Mouse (Mus musculus): Measurements from ENCODE around the gene D930020B18Rik.

D930020B18Rik gene

DNA sequence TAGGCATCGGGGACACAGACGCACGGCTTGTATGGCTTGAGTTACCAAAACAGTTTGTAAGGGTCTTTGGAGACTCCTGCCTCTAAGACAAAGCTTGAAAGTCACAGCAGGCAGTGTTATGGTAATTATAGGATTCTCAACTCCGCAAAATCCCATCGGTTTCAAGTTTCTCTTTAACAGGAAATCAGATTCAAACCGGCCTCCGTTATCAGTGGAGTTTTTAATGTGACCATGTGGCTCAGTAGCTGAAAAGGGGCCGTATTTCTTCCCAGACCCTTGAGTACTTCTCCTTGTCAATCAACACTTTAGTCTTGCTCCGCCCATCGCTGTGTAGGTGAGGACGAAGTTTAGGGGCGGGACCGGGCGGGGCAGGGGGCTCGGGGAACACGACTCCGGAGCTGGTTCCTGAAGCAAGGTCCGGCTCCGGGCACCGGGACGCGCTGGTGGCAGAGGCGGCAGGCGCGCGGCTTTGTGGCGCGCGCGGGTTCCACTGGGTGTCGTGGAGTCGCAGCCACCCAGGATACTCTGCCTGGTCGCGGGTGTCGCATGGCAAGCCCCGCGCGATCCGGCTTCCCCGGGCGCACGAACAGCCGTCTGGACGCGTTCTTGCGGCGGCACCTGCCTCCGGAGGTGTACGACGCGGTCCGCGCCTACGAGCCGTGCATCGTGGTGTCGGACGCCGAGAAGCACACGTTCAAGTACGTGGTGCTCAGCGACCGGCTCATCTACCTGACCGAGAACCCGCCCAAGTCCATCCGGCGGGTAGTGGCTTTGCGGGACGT is at the start of gene D930020B18Rik:
TSS of gene D930020B18Rik (plus strand) at position 317 of the 782 bp plus-strand sequence.
- no peak for DNase-seq (ENCODE audit: low read depth)

DNA sequence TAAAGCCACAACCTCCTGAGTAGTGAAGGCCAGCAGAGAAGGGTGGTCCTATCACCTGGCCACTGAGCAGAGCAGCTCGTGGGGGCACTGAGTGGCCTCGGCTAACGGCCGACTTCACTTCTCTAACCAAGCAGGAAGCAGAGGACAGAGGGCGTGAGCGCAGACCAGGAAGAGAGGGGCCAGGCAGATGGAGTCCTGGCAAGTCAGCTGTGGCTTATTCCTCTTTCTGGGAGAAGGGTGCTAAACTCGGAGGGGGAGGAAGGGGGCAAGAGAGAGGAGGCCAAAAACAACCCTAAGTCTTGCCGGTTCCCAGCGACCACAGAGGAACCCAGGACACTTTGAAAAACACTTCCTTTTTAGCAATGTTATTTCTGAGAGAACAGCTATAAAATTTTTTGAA is 44.8 kb upstream of the D930020B18Rik start:
- DNase-seq (ENCODE audit: low read depth): no peak

DNA sequence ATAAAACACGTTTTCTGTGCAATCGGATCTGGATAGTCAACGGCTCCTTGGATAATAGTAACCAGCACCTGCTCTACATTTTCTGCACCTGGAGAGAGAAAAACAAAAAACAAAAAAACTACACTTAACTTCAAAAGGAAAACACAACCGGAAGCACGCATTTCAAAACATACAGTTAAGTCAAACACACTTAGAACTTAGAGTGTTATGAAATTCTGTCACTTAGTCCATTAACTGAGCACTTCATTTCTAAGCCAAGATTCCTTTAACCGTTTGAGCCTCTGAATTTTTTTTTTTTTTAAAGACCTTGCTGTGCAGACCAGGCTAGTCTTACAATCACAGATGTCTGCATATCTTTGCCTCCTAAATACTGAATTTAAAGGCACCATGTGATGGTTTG is 40.1 kb upstream of the D930020B18Rik start:
- DNase-seq (ENCODE audit: low read depth): no peak

DNA sequence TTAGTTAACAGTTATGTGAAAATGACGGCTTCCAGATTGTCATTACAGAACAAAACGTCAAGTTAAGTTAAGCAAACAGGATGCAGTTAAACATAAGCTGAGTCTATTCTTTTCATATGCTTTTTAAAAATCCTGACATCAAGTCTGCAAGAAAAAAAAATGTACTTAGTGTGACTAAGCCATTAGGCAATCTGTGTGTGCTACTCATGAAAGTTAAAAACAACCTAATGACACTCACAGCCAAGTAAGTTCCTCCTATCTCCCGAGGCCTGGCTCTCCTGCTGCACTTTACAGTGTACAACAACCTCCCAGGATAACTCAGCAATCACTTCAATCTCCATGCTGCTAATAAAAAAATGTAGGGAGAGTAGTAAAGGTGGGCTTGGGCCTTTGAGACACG is 37.8 kb upstream of the D930020B18Rik start:
- no peak for DNase-seq (ENCODE audit: low read depth)

DNA sequence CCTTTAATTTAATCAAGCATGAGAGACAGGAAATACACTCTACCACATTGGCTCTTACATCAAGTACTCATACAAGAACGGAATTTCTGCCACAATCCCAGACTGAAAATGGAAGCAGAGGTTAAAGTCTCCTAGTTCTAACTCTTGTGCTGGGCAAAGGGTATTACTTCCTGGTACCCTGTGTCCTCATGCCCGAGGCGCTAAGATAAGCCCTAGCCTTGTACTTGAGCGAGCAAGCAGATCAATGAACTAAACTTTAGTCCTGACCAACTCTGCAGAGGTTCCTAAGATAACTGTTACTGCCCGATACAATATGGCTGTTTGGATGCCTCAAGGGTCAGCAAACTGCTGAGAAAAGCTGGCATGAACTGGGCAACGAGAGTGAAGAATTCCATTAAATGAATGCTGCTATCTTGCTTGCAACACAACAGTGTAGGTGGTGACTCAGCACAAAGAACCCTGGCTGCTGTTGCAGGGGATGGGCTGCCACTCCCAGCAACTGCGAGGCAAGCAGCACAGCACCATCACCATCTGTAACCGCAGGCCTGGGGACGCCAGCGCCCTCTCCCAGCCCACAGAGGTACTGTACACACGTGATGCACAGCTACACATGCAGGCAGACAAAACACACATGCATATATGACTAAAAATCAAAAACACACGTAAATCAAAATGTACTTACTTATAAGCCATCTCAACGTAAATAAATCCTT is 36.6 kb upstream of the D930020B18Rik start:
- DNase-seq (ENCODE audit: low read depth): no peak

DNA sequence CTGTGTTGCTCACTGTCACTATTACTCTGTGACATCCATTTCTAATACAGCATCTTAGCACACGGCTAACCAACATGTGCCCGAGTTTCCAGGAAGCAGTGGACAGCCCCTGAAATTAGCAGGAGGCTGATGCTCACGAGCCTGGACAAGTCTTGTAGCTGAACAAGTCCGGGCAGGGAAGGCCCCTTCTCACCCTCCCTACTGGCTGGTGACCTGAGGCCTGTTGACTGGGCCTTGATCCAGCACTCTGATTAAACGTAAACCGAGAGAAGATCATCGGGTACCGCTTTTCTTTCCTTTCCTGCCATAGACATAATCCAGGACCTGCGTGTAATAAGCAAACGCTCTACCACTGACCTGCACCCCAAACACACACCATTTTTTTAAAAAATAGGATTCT is 33.2 kb upstream of the D930020B18Rik start:
- DNase-seq (ENCODE audit: low read depth): no peak

DNA sequence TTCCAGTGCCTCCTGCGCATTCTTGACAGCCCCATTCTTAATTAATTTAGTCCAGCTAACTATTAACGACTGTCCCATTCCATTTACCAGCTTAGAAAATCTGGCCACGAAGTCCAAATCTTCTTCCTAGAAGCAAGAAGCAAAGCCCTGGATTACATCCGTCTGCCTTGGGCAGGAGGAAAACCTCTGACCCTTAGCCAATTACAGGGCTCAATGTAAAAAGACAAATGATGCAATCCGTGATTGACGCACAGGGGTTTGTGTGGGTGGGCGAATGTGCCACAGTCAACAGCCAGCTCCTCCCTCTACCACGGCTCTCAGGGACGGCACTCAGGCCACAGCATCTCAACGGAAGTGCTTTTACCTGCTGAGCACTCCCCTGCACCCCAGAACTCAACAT is 29.8 kb upstream of the D930020B18Rik start:
- DNase-seq (ENCODE audit: low read depth): no peak

DNA sequence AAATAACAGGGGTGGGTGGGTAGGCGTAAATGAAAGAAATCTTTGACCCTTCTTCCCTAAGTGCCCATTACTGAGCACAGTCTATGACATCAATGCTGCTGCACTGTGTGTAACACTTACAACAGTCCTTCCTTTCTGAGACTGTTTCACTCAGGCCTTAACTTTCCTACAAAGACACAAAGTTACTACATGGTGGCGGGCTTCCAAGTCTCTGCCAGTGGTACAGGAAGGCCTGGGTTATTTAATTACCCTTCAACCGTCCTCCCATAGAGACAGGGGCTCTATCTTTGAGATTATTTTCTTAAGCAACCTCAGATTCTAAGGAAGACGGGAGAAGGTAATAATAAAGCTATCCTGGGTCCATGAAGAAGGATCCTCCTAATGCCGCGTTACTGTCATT is 28.9 kb upstream of the D930020B18Rik start:
- DNase-seq (ENCODE audit: low read depth): no peak

DNA sequence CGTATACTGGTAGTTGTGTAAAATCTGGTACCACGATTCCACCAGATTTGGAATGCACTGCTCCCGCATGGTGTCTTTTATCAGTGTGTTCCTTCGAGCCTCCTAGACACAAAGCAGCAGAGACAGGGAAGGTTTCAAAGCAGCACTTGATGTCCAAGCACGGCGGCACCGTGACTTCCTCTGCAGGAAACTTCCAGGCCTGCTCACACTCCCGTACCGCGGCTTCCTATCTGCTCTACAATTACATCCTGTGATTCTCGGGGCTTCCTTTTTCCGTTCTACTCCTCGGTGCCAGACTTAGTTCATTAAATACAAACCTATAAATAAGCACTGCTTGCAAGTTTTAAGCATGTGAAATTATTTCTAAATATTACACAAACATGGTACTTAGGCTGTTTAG is 27.8 kb upstream of the D930020B18Rik start:
- no peak for DNase-seq (ENCODE audit: low read depth)

DNA sequence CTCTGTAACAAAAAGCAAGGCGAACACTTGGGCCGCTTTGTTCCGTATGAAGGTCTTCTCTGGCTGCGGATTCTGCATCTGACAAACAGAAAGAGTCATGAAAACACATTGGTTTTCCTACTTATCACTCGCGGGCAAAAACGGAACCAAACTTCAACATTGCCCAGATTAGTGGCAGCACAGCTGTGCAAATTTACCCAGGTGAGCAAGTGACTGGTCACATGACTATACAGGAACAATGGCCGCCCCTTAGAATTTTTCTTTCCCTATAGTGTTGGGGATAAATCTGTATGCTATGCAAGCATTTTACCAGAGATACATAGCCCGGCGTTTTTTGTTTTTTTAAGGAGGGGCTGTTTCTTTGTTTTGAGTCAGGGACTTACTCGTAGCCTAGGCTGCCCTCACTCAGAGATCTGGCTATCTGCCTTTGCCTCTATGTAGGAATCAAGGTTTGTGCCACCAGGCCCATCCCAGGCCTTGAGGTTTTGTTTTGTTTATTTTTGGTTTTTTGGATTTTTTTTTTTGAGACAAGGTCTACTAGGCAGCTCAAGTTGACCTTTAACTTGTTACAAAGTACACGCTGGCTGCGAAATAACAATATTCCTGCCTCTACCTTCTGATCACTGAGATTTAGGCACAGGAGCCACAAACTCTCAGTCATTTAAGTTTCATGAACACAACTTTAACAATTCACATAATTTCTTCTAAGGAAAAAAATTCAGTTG is 26.1 kb upstream of the D930020B18Rik start:
- DNase-seq (ENCODE audit: low read depth): no peak

DNA sequence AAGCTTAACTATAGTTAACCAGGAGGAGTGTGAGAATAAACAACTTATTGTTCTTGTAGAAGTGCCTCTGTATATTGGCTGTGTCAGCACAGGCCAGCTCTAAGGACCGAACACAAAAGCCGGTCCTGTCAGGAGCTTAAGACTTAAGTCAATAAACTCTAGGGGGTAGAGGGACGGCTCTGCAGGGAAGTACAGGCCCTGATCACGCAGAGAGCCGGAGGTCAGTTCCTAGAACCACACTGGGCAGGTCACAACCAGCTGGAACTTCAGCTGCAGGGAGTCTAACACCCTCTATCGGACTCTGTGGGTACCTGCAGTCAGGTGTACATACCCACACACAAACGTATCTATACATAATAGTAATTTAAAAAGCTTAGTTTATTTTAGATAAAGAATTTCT is 25.5 kb upstream of the D930020B18Rik start:
- DNase-seq (ENCODE audit: low read depth): no peak

DNA sequence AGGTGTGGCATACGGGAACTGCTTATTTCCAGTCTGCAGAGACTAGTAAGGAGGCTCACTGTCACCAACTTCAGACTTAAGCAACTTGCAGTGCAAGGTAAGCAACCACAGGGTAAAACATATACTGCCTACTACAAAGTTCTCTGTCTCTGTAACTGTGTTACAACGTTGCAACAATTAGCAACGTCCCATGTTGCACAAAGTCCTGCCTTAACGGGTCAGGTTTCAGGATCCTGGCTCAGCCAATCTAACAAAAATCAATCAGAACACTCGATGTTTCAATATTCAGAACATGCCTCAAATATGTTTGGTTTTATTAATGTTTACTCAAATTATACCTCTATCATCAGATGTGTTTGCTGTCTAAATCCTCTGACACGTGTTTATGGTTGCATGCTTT is 19.0 kb upstream of the D930020B18Rik start:
- no peak for DNase-seq (ENCODE audit: low read depth)

DNA sequence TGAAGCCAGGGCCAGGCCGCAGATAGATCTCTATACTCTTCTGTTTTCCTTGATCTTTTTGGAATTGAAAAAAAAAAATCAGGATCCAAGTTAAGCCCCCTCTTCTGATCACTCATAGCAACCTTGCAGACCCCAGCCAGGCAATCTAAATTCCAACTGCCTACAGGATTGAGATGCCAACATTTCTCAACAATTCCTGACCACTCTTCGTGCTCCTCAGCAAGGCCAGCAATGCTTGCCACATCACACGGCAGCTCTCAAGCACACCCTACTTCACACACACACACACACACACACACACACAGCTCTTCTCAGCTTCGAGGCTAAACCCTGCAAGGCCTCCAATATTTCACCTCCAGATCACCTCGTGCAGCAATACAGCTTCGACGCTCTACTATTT is 17.7 kb upstream of the D930020B18Rik start:
- no peak for DNase-seq (ENCODE audit: low read depth)

DNA sequence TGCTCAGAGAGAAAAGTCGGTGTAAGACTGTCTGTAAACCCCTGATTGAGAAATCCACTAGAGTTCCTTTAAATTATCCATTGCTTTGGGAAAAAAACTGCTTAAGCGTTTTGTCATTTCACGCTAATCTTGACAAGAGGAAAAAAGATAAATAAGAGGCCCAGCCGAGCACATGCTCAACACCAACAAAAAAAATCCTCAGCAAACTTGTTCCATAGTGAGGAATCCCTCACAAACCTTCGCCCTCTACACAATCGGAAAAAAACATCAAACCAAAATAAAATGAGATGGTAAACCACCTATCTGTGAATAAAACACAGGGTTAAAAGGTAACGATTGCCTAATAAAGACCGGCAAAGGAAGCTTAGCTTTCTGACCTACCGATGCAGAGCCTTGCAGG is 16.4 kb upstream of the D930020B18Rik start:
- DNase-seq (ENCODE audit: low read depth): no peak

DNA sequence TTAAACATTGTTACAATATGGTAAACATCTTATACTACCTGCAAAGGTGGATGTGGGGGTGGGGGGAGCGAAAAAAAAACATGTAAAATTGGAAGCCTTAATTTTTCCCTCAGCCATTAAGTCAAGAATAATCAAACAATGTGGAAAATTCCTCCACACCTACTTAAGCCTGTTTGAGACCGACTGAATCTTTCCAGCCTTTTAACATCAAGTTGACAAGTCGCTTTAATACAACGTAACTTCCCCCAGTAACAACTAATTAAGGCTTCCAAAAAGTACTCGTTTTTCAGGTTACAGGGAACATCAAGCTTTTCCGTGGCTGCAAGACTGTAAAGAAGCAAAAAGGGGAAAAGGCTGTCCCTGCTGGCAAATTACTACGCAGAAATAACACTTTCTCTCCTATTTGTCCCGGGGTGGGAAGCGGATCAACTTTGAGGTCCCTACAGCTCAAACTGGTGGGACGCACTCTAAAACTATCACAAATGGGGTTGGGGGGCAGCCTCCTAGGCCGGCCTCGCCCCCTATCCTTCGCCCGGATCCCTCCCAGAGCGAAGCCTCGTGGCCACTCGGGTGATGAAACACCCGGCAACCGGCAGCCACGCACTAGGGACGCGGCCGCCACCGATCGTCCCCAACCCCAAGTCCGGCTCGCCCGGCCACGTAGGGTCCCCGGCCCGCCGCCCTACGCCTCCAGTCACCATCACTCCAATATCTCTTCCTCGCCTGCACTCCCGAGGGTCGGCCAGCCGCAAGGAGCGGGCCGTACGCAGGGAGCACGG is 15.8 kb upstream of the D930020B18Rik start:
- DNase-seq (ENCODE audit: low read depth): peak; percentile 30

DNA sequence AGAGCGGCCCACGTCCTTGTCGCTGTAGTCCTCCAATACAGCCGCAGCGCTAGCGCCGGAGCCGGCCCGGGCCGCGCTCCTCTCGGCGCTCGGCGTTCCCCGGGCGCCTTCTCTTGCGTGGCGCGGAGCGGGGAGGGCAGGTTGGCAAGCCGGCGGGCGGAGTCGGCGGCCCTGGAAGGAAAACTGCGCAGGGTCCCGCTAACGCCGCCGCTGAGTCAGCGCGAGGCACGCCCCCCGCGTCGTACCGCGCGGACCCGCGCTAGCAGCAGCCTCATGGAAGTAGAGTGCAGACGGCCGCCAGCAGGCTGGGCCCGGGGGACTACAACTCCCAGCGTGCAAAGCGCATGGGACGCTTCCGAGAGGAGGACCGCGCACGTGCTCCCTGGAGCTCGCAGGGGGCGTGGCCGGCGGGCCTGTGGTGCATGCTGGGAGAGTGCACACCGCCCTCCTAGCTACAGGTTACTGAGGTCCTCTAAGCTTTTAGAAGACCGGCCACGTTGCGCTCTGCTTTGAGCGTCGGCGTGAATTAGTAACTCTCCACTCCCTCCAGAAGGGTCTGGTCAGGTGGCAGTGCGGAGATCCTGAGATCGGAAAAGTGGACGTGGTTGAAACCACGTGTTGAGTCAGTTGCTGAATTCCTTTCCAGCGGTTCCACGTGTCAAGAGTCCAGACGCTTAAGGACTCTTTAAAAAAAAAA is 15.1 kb upstream of the D930020B18Rik start, which contains the start of gene Xpot:
TSS of gene Xpot (minus strand) at position 147 of the 697 bp plus-strand sequence.
- DNase-seq (ENCODE audit: low read depth): peak; percentile 94

DNA sequence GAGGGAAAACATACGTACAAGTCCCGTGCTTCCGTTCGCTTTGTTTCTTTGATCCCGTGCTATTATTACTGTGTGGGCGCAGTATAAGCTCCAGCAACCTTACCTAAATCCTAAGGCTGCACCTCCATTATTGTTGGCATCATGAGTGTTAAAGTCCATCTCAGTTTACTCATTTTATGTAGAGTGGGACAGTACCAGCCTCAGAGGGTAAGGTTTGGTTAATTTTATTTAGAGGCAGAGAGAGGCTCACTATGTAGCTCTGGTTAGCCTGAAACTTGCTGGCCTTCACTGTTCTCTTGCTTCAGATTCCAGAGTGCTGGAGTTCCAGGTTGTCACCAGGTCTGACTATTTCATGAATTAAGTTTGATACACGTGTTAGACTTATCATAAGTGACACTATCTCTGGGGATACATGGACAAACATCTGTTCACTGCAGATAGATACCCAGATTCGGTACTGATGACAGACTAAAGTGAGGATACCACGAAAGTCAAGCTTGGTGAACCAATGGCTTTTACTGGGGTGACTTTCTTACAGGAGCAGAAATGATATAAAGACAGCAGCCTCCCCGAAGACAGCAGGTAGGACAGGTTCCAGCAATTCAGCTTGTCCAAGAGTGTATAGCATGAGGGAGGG is 14.1 kb upstream of the D930020B18Rik start:
- DNase-seq (ENCODE audit: low read depth): no peak

DNA sequence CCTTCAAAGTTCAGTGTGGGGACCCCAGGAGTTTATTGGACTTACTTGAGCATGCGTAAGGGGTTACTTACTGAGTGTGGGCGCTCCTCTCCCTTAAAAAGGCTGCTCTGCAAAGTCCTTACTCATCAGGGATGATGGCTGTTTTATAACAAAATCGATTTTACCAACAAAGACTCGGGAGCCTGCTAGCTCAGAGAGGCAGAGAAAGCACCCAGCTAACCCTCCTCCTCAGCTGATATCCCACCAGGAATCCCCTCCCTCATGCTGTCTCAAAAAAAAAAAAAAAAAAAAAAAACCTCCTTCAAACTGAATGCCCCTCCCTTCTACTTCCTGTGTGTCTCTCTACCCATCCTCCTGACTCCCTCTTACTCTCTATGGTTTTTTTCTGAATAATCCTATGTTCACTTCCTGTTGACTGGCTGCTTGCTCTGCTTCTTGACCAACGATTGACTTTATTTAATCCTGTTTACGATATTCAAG is 12.8 kb upstream of the D930020B18Rik start:
- no peak for DNase-seq (ENCODE audit: low read depth)

DNA sequence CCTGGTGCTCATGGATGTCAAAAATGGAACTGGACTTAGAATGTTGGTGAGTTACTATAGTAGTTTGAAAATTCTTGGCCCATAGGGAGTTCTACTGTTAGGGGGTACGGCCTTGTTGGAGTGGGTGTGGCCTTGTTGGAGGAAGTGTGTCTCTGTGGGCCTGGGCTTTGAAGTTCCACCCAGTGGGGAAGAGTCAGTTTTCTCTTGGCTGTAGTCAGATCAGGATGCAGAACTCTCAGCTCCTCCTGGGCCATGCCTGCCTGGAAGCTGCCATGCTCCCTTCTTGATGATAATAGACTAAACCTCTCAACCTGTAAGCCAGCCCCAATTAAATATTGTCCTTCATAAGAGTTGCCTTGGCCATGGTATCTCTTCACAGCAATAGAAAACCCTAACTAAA is 7.2 kb upstream of the D930020B18Rik start:
- DNase-seq (ENCODE audit: low read depth): no peak

DNA sequence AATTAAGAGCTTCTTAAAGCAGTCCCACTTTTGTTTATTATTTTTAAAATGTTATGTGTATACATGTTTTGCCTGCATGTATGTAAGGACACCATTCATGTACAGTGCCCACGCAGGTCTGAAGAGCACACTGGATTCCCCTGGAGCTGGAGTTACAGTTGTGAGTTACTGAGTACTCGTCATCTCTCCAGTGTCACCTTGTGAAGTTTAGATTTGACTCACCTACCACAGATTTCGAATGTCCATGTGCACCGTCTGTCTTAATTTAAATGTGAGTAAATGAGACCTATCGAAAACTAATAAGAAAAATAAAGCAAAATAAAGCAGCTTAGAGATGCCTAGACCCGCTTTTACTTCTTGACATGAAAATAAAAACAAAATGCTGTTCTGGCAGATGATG is 5.1 kb upstream of the D930020B18Rik start:
- DNase-seq (ENCODE audit: low read depth): no peak

DNA sequence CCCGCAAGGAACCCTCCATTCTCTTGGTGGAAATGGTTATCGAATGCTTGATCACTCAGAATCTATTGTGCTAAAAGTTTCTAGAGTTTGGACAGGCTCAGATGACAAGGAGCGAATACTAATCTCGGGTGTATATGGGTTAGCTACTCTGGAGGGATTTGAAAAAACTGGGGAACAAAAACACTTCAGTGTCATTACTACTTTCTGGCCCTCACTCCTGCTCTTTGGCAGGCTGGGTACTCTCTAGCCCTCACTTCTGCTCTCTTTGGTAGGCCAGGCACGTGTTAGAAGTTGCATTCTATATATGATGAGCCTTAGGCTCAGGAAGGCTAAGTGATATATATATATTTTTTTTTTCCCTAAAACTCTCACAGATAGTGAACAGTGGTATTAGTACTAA is 1.8 kb upstream of the D930020B18Rik start:
- DNase-seq (ENCODE audit: low read depth): no peak
